Mouse (Mus musculus) cerebellum, adult 2 months (tissue): ENCODE results near the gene Rhoa.

Experiments used
- CTCF ChIP-seq: fragments of 200-500 bp; IDR thresholded peaks from 2 replicates; pipeline ENCODE4 v1.5.1; 2011; ENCODE audit warnings: low read depth, mild to moderate bottlenecking, control low read depth, low read length, moderate library complexity, borderline replicate concordance; ENCODE audit not compliant: insufficient read depth
- POLR2A ChIP-seq: fragments of 200-500 bp; IDR thresholded peaks from 2 replicates; pipeline ENCODE4 v1.6.1; 2011; ENCODE audit warnings: low read length, control low read depth, borderline replicate concordance; ENCODE audit not compliant: insufficient read depth

GRCm38 (mm10) chr9:108318462-108318861 is 12.5 kb downstream of the Rhoa start:
- TF ChIP-seq POLR2A (no peak), CTCF (no peak)
